Mouse (Mus musculus) R1 (cell line): ENCODE measurements around the gene Fam219b.

Experiments
- DNase-seq: peaks from one replicate; pipeline ENCODE4 v3.0.0-alpha.2; 2018; ENCODE audit warnings: low read depth, low spot score

Gene Fam219b

GRCm38 (mm10) chr9:57562896-57563372 is 25.6 kb downstream of the Fam219b start:
- no peak for DNase-seq

GRCm38 (mm10) chr9:57564609-57565008 is 27.3 kb downstream of the Fam219b start:
- no peak for DNase-seq

DNA sequence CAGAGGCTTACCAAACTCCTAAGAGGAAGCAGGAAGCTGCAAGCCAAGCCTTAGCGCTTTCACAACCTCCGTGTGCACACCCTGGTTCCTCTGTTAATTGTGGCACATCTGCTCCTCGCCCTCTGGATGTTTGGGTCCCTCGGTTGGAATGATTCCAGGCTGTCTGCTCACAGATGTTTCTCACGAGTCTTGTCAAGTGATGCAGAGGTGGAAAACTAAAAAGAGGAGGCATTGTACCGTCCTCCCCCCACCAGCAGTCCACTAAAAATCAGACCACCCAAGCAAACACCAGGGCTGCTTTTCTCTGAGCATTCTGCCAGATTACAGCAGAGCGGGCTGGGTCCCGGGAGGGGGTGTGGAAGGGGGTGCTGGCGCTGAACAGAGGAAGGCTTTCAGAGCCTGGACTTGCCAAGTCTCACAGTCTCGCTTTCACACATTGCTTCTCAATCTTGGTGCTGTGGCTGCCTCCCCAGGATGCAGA is 28.5 kb downstream of the Fam219b start:
- DNase-seq, result no peak

DNA sequence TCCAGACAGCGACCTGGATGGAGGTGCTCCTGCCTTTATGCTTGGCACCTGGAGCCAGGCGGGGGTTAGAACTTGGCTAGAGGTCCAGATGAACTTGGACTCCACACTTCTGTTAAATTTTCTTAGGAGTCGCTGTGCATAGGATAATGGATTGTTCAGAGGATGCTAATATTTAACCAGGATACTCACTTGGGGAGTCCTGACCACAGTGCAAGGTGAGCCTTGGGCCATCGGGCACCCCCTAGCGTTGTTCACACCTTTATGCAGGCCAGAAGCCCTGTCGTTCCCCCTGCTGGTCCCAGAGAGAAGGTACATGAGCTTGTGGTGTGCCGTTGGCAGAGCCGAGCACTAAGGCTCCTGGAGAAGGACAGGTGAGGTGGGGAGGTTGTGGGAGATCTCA is 29.5 kb downstream of the Fam219b start:
- peak; percentile 85 for DNase-seq

GRCm38 (mm10) chr9:57568500-57568899 is 31.2 kb downstream of the Fam219b start:
- no peak for DNase-seq

DNA sequence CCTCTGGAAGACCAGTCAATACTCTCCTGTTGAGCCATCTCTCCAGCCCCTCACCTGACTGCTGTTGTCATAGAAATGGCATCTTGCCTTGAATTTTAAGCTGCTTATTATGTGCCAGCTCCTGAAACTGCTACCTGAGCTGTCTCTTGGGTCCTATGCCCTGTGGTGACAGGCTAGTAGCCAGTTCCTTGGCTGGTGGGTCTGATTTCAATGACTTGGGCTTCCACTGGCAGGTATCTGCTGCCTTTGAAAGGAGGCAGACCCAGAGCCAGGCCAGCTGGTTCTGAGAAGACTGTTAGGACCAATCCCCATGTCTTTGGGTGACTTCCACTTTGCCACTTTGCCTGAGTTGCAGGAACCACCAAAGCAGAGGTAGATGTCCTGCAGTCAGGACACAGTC is 37.1 kb downstream of the Fam219b start:
- DNase-seq, result no peak

GRCm38 (mm10) chr9:57575577-57575976 is 38.2 kb downstream of the Fam219b start:
- DNase-seq, result no peak

- no peak for DNase-seq
Observed at GRCm38 (mm10) chr9:57577144-57577849, 40.0 kb downstream of the Fam219b start.

DNA sequence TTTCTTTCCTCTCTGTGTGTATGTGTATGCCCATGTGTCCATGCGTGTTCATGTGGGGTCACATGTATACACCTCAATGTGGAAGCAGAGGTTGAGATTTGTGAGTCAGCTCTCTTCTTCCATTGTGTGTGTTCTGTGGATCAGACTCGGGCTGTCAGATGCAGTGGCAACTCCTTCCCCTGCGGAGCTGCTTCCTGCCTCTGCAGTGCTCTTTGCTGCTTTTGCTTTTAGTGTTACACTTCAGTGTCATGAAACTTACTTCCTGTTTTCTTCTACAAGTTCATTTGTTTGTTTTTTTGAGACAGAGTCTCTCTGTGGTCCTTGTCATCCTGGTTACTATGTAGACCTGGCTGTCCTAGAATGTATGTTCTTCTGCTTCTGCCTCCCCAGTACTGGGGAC is 47.7 kb downstream of the Fam219b start:
- no peak for DNase-seq

DNA sequence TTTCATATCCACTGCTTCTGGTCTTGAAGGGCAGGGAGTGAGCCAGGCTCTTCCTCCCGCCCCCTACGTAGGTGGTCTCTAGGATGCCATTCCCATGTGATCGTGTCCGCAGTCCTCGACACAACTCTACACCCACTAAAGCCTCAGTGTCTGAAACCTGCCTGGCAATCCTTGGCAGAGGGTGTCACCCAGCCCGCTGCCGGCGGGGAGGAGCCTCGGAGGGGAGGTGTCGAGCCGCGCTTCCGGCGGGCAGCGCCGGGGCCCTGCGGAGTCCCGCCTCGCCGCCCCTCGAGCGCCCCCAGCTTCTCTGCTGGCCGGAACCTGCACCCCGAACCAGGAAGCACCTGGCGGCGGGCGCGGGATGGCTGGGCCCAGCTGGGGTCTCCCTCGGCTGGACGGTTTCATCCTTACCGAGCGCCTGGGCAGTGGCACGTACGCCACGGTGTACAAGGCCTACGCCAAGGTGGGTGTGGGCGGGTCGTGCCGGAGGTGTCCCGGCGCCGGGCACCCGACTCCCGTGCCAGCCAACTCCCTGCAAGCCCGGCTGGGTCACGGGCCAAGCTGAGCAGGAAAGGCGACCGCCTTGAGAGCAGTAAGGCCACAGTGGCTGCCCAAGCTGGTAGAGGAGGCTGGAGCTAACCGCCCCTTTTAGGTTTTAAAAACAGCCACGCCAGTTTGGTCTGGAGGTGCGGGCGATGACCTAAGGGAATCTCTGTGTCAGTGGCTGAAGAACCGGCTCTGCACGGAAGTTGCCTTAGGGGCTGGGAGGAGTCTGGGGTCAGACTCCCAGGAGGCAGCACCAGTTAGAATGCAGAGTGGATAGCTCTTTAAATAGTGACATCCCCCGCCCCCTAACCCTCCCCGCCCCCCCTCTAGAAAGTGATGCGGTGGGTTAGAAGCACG is 52.1 kb downstream of the Fam219b start, which contains the start of gene Ulk3:
Gene Ulk3 (plus strand): TSS at position 229 of the 903 bp plus-strand sequence.
- peak; percentile 94 for DNase-seq

- DNase-seq, result peak; percentile 28
Observed at GRCm38 (mm10) chr9:57590726-57591125, 53.4 kb downstream of the Fam219b start.
